Mouse (Mus musculus): ENCODE data around the gene Hsd17b2.

DNA sequence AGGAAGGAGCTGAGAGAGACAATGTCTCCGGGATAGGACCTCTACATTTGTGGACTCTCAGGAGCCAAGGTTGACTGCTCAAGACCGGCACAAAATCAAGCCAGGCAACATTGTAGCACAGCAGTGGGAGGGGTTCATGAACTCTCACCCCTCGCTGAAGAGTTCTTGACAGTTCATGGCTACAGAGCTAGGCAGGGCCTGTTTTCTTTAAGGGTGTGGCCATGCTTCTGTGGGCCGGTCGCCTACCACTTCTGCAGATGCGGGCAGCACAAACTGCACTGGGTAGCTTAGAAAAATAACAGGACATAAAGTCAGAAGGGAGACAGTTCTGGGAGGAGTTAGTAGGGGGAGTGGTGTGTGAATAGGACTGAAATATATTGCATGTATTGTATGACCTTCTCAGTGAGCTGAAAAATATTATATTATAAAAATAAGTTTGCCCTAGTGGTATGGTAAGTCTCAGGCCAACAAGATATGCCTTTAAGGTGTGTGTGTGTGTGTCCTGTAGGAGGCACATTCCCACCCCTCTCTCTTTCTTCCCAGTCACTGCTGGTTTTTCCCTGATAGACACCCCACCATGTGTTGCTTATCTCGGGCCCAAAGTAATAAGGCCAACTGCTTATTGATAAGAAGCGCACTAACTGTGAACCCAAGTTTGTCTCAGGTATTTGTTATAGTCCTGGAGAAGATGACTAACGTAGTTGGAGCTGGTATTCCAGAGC, 69.6 kb downstream of the Hsd17b2 start:
- TF ChIP-seq CTCF (IDR thresholded peaks at IDR 0.05; ENCODE audit: low read depth, low read length) (no peak), POLR2A (IDR thresholded peaks at IDR 0.05; ENCODE audit: extremely low read depth, insufficient read depth, low read length) (no peak)

Data from liver, adult 2 months (tissue).